Mouse (Mus musculus): ENCODE measurements at regions not wholly inside any gene's neighbourhood (a gene's known extent, or its start where the extent isn't known, plus 50 kb on each side); places are given as distances from the start of the nearest gene placed in this dataset.
A peak's percentile ranks its signal among the peaks of the same experiment; 100 is the strongest.

- peak; percentile 74; the same call in 1 of the 2 replicates for ATAC-seq (ENCODE audit: low FRiP score)
- Histone ChIP-seq H3K4me1 (ENCODE audit: control insufficient read depth, insufficient read depth, low read length) (no peaks in the 10 kb centered on the region), H3K27ac (ENCODE audit: low read depth, low read length) (no peak overlapping the region), H3K9ac (ENCODE audit: low read length) (no peak overlapping the region), H3K27me3 (ENCODE audit: control insufficient read depth, insufficient read depth, low read length) (no peaks in the 10 kb centered on the region), H3K4me3 (ENCODE audit: low read depth, low read length) (no peak overlapping the region), H3K36me3 (ENCODE audit: control insufficient read depth, insufficient read depth, low read length) (no peaks in the 10 kb centered on the region), H3K9me3 (ENCODE audit: control insufficient read depth, low read length) (no peaks in the 10 kb centered on the region), H3K4me2 (no peak overlapping the region)
- peak; percentile 93 for DNase-seq (ENCODE audit: low spot score, missing footprints)
- 50% methylated on average over 14 of the region's 14 CpGs for WGBS
These were observed 72.9 kb upstream of the Gmds start for GRCm38 (mm10) chr13:32411287-32411935.

- Histone ChIP-seq H3K4me1 (ENCODE audit: control insufficient read depth, insufficient read depth, low read length) (no peaks in the 10 kb centered on the region), H3K9me3 (ENCODE audit: control insufficient read depth, low read length) (no peaks in the 10 kb centered on the region), H3K9ac (ENCODE audit: low read length) (no peak overlapping the region), H3K27ac (ENCODE audit: low read depth, low read length) (no peak overlapping the region), H3K4me2 (no peak overlapping the region), H3K27me3 (ENCODE audit: control insufficient read depth, insufficient read depth, low read length) (no peaks in the 10 kb centered on the region), H3K4me3 (ENCODE audit: low read depth, low read length) (no peak overlapping the region), H3K36me3 (ENCODE audit: control insufficient read depth, insufficient read depth, low read length) (no peaks in the 10 kb centered on the region)
- ATAC-seq (ENCODE audit: low FRiP score) (no peak), DNase-seq (ENCODE audit: low spot score, missing footprints) (no peak)
- 78% methylated on average over 6 of the region's 6 CpGs for WGBS
These were observed 71.5 kb upstream of the Gmds start for GRCm38 (mm10) chr13:32410065-32410464.

GRCm38 (mm10) chr13:32398616-32399015 lies 60.1 kb upstream of the Gmds start:
- Histone ChIP-seq H3K9me3 (ENCODE audit: control insufficient read depth, low read length) (no peaks in the 10 kb centered on the region), H3K27ac (ENCODE audit: low read depth, low read length) (no peak overlapping the region), H3K27me3 (ENCODE audit: control insufficient read depth, insufficient read depth, low read length) (no peaks in the 10 kb centered on the region), H3K4me2 (no peak overlapping the region), H3K9ac (ENCODE audit: low read length) (no peak overlapping the region), H3K4me1 (ENCODE audit: control insufficient read depth, insufficient read depth, low read length) (no peaks in the 10 kb centered on the region), H3K36me3 (ENCODE audit: control insufficient read depth, insufficient read depth, low read length) (no peaks in the 10 kb centered on the region), H3K4me3 (ENCODE audit: low read depth, low read length) (no peak overlapping the region)
- WGBS = 83% methylated on average over 1 of the region's 1 CpGs
- no peak for DNase-seq (ENCODE audit: low spot score, missing footprints)
- ATAC-seq (ENCODE audit: low FRiP score) = no peak
